Mouse (Mus musculus): Measurements from ENCODE around the gene Tctex1d4. TPM values are rescaled to one million over a fixed set of nuclear protein-coding genes. Genes with fewer than 3 reads are reported as not detected.

Tctex1d4 gene
- polyA plus RNA-seq, 1 experiment from 2014 or later, result 0.35 TPM

GRCm38 (mm10) chr4:117156372-117156771 is 29.8 kb downstream of the Tctex1d4 start:
- Histone ChIP-seq H3K4me3 (replicated peaks; ENCODE audit: low read length) (peak overlapping the region; percentile 72), H3K9me3 (ENCODE audit: control insufficient read depth, low read length) (no peaks in the 10 kb centered on the region), H3K27me3 (replicated peaks; ENCODE audit: control insufficient read depth, insufficient read depth, low read length) (no peaks in the 10 kb centered on the region), H3K9ac (replicated peaks; ENCODE audit: low read depth, low read length) (peak overlapping the region; percentile 86; the same call in 1 of the 2 replicates), H3K4me1 (replicated peaks; ENCODE audit: control insufficient read depth, insufficient read depth, low read length) (peaks cover 11% of the 10 kb centered on the region; the same call in 1 of the 2 replicates), H3K27ac (ENCODE audit: low read length) (no peak overlapping the region), H3K4me2 (ENCODE audit: low read length) (peak overlapping the region; percentile 40), H3K36me3 (ENCODE audit: control insufficient read depth, insufficient read depth) (peaks cover 23% of the 10 kb centered on the region)
- WGBS, result 25% methylated on average over 6 of the region's 6 CpGs
- no peak for ATAC-seq

- no peak for ATAC-seq
- H3K4me1 ChIP-seq (replicated peaks; ENCODE audit: control insufficient read depth, insufficient read depth, low read length), result peaks cover 5% of the 10 kb centered on the region; the same call in 1 of the 2 replicates
- H3K4me3 ChIP-seq (replicated peaks; ENCODE audit: low read length), result no peak overlapping the region
- H3K36me3 ChIP-seq (ENCODE audit: control insufficient read depth, insufficient read depth), result no peaks in the 10 kb centered on the region
- no peak overlapping the region for H3K27ac ChIP-seq (ENCODE audit: low read length)
- H3K9ac ChIP-seq (replicated peaks; ENCODE audit: low read depth, low read length), result no peak overlapping the region
- 82% methylated on average over 10 of the region's 10 CpGs for WGBS
- H3K27me3 ChIP-seq (replicated peaks; ENCODE audit: control insufficient read depth, insufficient read depth, low read length), result no peaks in the 10 kb centered on the region
- H3K9me3 ChIP-seq (ENCODE audit: control insufficient read depth, low read length), result no peaks in the 10 kb centered on the region
- no peak overlapping the region for H3K4me2 ChIP-seq (ENCODE audit: low read length)
Measured at GRCm38 (mm10) chr4:117159666-117160065, 33.1 kb downstream of the Tctex1d4 start.

- no peaks in the 10 kb centered on the region for H3K27me3 ChIP-seq (replicated peaks; ENCODE audit: control insufficient read depth, insufficient read depth, low read length)
- no peak overlapping the region for H3K9ac ChIP-seq (replicated peaks; ENCODE audit: low read depth, low read length)
- WGBS, result 75% methylated on average over 4 of the region's 4 CpGs
- H3K9me3 ChIP-seq (ENCODE audit: control insufficient read depth, low read length), result no peaks in the 10 kb centered on the region
- ATAC-seq, result peak; percentile 43
- H3K4me2 ChIP-seq (ENCODE audit: low read length), result no peak overlapping the region
- H3K4me1 ChIP-seq (replicated peaks; ENCODE audit: control insufficient read depth, insufficient read depth, low read length), result no peaks in the 10 kb centered on the region
- no peaks in the 10 kb centered on the region for H3K36me3 ChIP-seq (ENCODE audit: control insufficient read depth, insufficient read depth)
- H3K27ac ChIP-seq (ENCODE audit: low read length), result no peak overlapping the region
- no peak overlapping the region for H3K4me3 ChIP-seq (replicated peaks; ENCODE audit: low read length)
Measured at GRCm38 (mm10) chr4:117161183-117161582, 34.6 kb downstream of the Tctex1d4 start.

DNA sequence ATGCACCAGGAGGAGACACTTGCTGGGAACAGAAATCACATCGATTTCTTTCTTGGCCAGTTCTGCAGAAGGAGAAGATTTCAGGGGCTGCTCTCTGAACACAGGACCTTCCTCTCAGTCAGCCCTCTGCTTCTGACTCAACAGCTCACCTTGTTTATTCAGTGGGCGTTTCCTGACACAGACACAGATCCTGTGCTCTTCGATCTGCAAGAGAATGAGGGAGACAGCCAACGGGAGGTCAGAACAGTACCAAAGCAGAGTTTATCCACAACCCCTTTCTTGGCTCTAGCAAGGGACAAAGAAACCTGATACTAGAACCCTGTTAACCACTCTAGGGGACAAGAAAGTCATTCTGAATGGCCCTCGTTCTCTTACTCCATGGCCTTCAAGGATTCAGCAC is 43.3 kb downstream of the Tctex1d4 start:
- ATAC-seq, result no peak
- no peak overlapping the region for H3K9ac ChIP-seq (replicated peaks; ENCODE audit: low read depth, low read length)
- H3K4me2 ChIP-seq (ENCODE audit: low read length), result no peak overlapping the region
- H3K4me3 ChIP-seq (replicated peaks; ENCODE audit: low read length), result no peak overlapping the region
- H3K27ac ChIP-seq (ENCODE audit: low read length), result no peak overlapping the region
- no peaks in the 10 kb centered on the region for H3K4me1 ChIP-seq (replicated peaks; ENCODE audit: control insufficient read depth, insufficient read depth, low read length)
- H3K9me3 ChIP-seq (ENCODE audit: control insufficient read depth, low read length), result no peaks in the 10 kb centered on the region
- H3K27me3 ChIP-seq (replicated peaks; ENCODE audit: control insufficient read depth, insufficient read depth, low read length), result no peaks in the 10 kb centered on the region
- 94% methylated on average over 5 of the region's 5 CpGs for WGBS
- H3K36me3 ChIP-seq (ENCODE audit: control insufficient read depth, insufficient read depth), result no peaks in the 10 kb centered on the region

Small RNA genes lying within 50 kb of the gene (microRNA-seq; reads per million reads assigned to microRNA genes)
- gene Gm22398, result not detected

Other genes with a start within 250 kb of the Tctex1d4 start
- 8.8 and 9.1 TPM in 2 replicates for gene Zswim5, start 249.4 kb upstream of the Tctex1d4 start, polyA plus RNA-seq (2015; fragmentation: Nextera tagmentation; extraction: Ambion mirVana)
- 59.1 and 63.4 TPM in 2 replicates for gene Urod, start 132.4 kb upstream of the Tctex1d4 start, polyA plus RNA-seq (2015; fragmentation: Nextera tagmentation; extraction: Ambion mirVana)
- gene Hectd3, start 131.5 kb upstream of the Tctex1d4 start, polyA plus RNA-seq (2015; fragmentation: Nextera tagmentation; extraction: Ambion mirVana), result 27.4 and 27.7 TPM in 2 replicates
- gene Eif2b3, start 107.4 kb upstream of the Tctex1d4 start, polyA plus RNA-seq (2015; fragmentation: Nextera tagmentation; extraction: Ambion mirVana), result 42.1 and 42.2 TPM in 2 replicates
- 2.9 and 5.5 TPM in 2 replicates for gene Ptch2, start 30.7 kb upstream of the Tctex1d4 start, polyA plus RNA-seq (2015; fragmentation: Nextera tagmentation; extraction: Ambion mirVana)
- gene Btbd19, start 1.1 kb upstream of the Tctex1d4 start, polyA plus RNA-seq (2015; fragmentation: Nextera tagmentation; extraction: Ambion mirVana), result 4.3 and 4.8 TPM in 2 replicates
- 9.6 and 10.2 TPM in 2 replicates for gene Plk3, start 7.2 kb downstream of the Tctex1d4 start, polyA plus RNA-seq (2015; fragmentation: Nextera tagmentation; extraction: Ambion mirVana)
- gene Rps8, start 29.4 kb downstream of the Tctex1d4 start, polyA plus RNA-seq (2015; fragmentation: Nextera tagmentation; extraction: Ambion mirVana), result 418 and 427 TPM in 2 replicates
- 27.2 and 33.2 TPM in 2 replicates for gene Kif2c, start 55.8 kb downstream of the Tctex1d4 start, polyA plus RNA-seq (2015; fragmentation: Nextera tagmentation; extraction: Ambion mirVana)
- 5.3 and 6.2 TPM in 2 replicates for gene Tmem53, start 125.2 kb downstream of the Tctex1d4 start, polyA plus RNA-seq (2015; fragmentation: Nextera tagmentation; extraction: Ambion mirVana)
- 0.65 and 0.68 TPM in 2 replicates for gene Armh1, start 125.3 kb downstream of the Tctex1d4 start, polyA plus RNA-seq (2015; fragmentation: Nextera tagmentation; extraction: Ambion mirVana)

Measured in forebrain, embryonic 16.5 days (tissue).